Mouse (Mus musculus) right cerebral cortex, postnatal 25 days (tissue): Measurements from ENCODE around the gene Aldh3b3.

Experiments used
- DNase-seq: peaks from one replicate; pipeline ENCODE4 v3.0.0; 2022

Aldh3b3 gene

DNA sequence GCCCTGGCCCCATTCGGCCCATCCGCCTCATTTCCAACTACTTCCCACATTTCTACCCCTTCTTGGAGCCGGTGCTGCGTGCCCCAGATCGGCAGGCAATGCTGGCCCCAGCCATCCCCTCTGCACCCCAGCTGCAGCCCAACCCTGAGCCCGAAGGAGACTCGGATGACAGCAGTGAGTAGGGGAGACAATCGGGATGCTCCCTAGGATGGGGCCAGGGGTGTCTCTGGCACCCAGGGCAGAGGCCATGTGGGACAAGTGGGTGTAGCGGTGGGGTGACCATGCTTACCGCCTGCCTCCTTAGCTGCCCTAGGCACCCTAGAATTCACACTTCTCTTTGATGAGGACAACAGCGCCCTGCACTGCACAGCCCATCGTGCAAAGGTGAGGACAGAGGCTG, 45.2 kb downstream of the Aldh3b3 start:
- DNase-seq, result no peak

DNA sequence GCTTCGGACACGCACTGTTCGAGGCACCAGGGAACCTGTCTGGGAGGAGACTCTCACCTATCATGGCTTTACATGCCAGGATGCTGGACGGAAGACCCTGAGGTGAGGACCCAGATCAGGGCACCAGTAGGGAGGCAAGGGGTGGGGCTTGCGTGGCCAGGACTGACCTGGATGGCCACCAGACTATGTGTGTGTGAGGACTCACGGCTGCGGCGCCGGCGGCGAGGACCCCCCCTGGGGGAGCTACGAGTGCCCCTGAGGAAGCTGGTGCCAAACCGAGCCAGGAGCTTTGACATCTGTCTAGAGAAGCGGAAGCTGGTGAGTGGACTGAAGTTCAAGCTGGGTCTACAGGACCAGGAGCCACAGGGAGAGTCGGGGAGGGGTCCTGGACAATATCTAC, 45.9 kb downstream of the Aldh3b3 start:
- DNase-seq, result no peak

DNA sequence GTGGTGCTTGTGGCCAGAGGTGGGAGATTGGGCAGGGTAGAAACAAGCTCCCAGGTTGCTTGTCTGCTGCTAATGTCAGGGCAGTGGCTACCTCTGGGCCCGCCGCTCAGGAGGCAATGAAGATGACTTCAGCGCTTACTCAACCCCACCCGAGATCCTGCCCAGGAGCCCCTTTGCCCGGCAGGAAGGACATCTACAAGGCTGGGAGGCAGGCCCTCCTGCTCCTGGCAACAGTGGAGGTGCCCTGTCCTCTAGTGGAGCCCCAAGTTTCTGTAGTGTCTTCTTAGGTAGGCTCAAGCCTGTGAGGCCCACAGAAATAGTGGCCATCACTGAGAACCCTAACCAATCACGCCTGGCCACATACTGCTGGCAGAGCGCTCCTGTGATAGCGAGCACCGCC, 46.6 kb downstream of the Aldh3b3 start:
- DNase-seq, result no peak

DNA sequence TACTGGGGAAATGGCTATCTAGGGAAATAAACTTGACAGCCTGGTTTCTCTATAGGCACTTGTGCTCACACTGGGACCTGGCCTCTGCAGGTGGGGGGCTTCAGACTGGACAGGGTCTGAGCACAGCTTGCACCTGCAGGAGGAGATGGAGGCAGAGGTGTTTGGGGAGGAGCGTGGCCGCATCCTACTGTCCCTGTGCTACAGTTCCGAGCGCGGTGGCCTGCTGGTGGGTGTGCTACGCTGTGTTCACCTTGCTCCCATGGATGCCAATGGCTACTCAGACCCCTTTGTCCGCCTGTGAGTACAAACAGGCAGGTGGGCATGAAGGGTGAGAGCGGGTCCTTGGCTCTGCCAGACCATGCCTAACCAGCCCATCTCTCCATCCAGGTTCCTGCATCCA, 47.5 kb downstream of the Aldh3b3 start:
- no peak for DNase-seq

DNA sequence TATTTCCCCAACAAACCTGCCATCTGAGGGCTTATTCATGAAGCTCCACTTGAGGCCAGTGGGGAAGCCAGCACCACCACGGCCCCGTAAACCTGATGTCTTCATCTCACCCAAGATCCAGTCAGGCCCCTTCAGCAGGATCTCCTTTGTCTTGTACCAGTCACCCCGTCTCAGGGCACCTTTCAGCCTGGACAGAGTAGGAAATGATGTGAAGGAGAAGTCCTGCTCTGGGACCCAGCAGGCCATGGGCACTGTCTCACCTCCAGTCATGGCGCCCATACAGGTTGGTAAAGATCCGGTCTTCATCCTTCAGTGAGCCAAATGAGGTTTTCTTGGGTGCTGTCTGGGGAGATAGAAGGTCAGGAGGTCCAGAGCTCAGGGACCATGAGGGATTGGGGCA, 52.6 kb downstream of the Aldh3b3 start:
- no peak for DNase-seq

DNA sequence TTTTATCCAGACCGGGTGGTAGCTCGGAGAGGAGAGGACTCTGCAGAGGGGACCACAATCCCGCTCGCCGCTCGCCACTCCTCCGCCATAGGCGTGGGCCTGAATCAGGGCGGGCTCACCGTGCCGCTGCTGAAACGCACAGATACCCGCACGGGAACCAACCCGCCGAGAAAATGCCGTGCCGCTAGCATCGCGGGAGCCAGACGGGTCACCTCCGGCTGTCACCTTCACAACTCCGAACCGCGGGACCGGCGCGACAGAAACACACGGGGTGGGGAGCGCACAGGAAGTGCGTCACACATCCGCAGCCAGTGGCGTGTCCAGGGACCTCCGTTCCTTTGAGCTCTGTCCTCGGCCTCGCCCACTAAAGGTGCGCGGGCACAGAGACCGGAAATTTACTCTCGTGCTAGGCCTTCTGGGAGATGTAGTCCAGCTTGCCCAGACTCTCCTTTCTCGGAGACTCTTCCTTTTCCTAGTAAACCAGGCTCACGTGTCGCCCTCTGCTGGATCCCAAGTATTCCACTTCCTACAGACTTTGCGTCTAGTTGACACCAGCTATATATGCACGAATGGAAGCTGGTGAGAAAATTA, 54.1 kb downstream of the Aldh3b3 start, which contains the start of gene Ndufv1:
Gene Ndufv1, minus strand, starts transcription at position 375 of the 591 bp plus-strand sequence.
- peak; percentile 98 for DNase-seq

DNA sequence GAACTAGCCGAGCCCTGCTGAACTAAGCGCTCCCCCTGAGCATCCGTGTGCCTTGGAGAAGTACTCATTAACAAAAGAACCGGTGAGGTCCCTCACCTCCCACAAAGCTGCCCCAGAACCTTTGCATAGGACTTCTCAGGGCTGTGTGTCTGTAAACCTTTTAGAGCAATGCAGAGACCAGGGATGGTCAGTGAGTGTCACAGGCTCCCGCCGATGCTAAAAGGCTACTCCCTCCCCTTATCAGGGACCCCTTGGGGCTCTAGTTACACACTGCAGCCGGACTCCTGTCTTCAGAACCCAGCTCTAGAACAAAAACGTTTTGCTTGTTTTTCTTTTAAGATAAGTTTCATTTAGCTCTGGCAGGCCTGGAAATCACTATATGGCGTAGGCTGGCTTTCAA, 54.6 kb downstream of the Aldh3b3 start:
- no peak for DNase-seq

DNA sequence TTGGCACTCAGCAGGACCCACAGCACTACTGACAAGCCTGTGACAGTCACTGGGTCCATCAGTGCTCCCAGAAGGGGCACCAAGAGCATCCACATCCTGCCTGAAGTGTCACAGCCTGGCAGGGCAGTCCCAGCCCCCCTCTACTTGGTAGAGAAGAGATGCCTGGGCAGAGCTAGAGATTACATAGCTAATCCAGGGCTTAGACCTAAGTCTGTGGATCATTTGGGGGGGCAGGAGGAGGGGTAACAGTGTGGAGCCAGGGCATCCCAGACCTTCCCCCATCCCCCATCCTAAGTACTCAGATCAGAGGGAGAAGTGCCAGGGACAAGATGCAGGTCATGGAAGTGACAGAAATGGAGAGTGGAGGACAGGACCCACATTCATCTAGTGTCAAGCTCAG, 56.4 kb downstream of the Aldh3b3 start:
- DNase-seq, result no peak

DNA sequence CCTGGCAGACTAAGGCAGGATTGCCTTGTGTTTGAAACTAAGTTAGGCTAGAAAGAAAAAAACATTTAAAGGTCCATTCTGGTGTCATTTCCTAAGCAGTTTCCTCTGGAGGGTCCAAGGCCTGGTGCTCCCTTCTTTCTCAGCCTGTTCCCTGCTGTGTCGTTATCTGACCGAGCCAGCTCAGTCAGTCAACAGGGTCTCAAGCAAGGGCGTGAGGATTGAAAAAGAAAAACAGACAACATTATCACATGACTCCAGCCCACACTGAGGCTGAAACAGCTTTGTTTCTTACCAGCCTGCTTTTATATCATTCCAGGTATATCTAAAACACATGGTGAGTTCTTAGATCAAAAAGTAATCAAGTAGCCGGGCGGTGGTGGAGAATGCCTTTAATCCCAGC, 57.2 kb downstream of the Aldh3b3 start:
- DNase-seq, result no peak

DNA sequence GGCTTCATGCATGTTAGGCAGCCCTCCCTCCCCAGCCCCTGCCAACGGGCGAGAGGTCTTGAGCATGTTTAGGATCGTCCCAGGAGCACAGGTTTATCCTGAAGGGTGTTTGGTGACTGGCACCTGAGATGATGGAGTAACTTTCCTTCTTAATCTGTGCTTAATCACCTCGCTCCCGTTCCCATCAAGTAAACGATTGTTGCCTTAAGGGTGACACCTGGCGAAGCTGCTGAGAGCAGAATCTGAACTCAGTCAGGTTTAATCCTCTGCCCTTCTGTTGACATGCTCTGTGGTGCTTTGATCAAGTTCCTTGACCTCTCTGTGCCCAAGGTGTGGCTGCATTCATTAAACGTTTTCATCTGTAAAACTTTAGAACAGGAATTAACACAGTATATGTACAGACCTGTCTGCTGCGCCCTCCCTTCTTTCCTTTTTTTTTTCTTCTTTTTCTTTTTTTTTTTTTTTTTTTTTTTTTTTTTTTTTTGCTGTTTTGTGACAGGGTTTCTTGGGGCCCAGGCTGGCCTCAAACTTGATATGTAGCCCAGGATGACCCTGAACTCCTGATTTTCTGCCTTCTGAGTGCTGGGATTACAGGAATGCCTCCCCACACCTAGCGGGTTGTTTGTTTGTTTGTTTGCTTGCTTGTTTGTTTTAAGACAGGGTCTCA, 59.6 kb downstream of the Aldh3b3 start:
- DNase-seq, result no peak

DNA sequence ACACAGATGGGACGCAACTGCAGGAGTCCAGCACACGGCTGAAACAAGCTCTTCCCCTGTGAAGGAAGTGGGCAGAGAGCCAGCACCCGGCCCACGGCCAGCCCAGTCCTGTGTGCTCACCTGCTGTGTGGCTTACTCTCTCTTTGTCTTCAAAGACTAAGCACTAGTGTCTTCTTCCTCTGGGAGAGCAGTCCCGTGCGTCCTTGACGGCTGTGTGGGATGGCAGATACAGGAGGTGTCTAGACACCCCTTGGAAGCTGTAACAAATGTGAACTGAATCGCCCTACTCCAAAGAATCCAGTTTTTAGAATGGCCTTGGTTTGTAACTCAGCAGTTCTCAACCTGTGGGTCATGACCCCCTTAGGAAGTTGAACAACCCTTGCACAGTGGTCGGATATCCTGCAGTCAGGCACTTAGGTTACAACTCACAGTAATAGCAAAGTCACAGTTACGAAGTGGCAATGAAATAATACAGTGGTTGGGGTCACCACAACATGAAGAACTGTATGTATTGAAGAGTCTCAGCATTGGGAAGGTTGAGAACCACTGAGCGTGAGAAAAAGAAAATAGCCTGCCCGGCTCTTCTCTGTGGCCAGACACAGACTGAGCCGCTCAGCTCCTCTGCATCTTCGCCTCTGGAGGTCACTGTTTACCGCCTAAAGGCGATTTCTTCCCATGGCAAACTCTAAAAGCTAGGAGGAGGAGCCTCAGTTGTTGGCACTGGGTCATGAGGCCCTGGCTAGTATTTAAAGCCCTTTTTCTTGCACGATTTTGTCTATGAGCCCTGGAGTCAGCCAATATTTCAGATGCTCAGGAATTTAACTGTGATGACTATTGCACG, 60.5 kb downstream of the Aldh3b3 start:
- peak; percentile 70 for DNase-seq
